Mouse (Mus musculus): Measurements from ENCODE around the gene Kcnv2. TPM values are rescaled to one million over a fixed set of nuclear protein-coding genes. Genes with fewer than 3 reads are reported as not detected.

Gene Kcnv2
- not detected for polyA plus RNA-seq (2021)

GRCm38 (mm10) chr19:27322281-27322680, at the start of gene Kcnv2:
Kcnv2 (plus strand) TSS chr19:27322588.
- in situ Hi-C loops (cut with MboI; ENCODE audit: low pct_unique_long_range_greater_than_20kb) = no loop called here
- ChIA-PET POLR2A (interaction anchor here (0.7 kb wide), 1 partner anchor 33 kb away, joined by 3 read pairs; no protein-coding TSS in a partner anchor), CTCF (no interaction called here)
- no peak for TF ChIP-seq CTCF (IDR thresholded peaks at IDR 0.05)
- ATAC-seq (no peak), DNase-seq (ENCODE audit: low read depth, low spot score) (no peak)
- H3K27me3 ChIP-seq = peaks cover 7% of the 10 kb centered on the region

GRCm38 (mm10) chr19:27273385-27273784, 49.0 kb upstream of the Kcnv2 start:
- H3K27me3 ChIP-seq = no peaks in the 10 kb centered on the region
- TF ChIP-seq CTCF (IDR thresholded peaks at IDR 0.05) = no peak
- ATAC-seq (no peak), DNase-seq (ENCODE audit: low read depth, low spot score) (no peak)
- in situ Hi-C loops (cut with MboI; ENCODE audit: low pct_unique_long_range_greater_than_20kb) = no loop called here
- ChIA-PET POLR2A (no interaction called here), CTCF (no interaction called here)

DNA sequence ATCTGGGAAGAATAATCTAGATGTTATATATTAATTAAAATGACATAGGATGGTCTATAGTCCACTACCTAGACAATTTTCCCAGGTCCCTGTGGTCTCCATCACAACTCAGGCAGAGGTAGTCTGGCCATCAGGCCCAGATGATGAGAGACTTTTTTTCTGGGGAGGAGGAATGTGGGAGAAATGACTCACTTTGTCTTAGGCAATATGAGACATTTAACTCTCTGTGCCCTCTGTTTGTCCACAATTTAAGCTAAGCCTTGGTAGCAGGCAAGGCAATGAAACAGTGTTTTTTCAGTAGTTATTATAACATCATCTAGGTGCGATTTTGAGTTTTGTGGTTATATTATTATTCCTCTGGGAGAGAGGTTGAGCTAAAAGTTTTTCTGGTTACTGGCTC, 48.0 kb upstream of the Kcnv2 start:
- ATAC-seq = no peak
- no peak for TF ChIP-seq CTCF (IDR thresholded peaks at IDR 0.05)
- POLR2A ChIA-PET = interaction anchor here (0.5 kb wide), 1 partner anchor 96 kb away, joined by 8 read pairs; no protein-coding TSS in a partner anchor
- no peaks in the 10 kb centered on the region for H3K27me3 ChIP-seq
- in situ Hi-C loops (cut with MboI; ENCODE audit: low pct_unique_long_range_greater_than_20kb) = no loop called here
- CTCF ChIA-PET = no interaction called here
- no peak for DNase-seq (ENCODE audit: low read depth, low spot score)

DNA sequence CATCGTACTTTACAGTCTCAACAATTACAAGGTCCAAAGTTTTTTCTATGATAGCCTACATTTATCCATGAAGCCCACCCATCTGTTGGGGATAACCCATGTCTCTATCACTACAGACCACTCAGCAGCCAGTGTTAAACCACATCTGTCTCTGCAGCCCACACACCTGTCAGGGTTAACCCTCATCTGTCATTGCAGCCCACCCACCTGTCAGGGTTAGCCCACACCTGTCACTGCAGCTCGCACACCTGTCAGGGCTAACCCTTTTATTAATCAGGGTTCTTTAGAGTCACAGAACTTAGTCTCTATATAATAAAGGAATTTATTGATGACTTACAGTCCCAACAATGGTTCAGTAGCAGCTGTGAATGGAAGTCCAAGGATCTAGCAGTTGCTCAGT, 43.2 kb upstream of the Kcnv2 start:
- ATAC-seq (no peak), DNase-seq (ENCODE audit: low read depth, low spot score) (no peak)
- no peak for TF ChIP-seq CTCF (IDR thresholded peaks at IDR 0.05)
- POLR2A ChIA-PET = interaction anchor here (0.6 kb wide), 1 partner anchor 21 kb away, joined by 3 read pairs; no protein-coding TSS in a partner anchor
- CTCF ChIA-PET = no interaction called here
- no peaks in the 10 kb centered on the region for H3K27me3 ChIP-seq
- in situ Hi-C loops (cut with MboI; ENCODE audit: low pct_unique_long_range_greater_than_20kb) = no loop called here

GRCm38 (mm10) chr19:27310039-27310438, 12.3 kb upstream of the Kcnv2 start:
- no peak for TF ChIP-seq CTCF (IDR thresholded peaks at IDR 0.05)
- H3K27me3 ChIP-seq = peaks cover 3% of the 10 kb centered on the region
- POLR2A ChIA-PET = no interaction called here
- ATAC-seq = no peak
- CTCF ChIA-PET = interaction anchor here (1.3 to 1.4 kb wide), 2 partner anchors 22 to 57 kb away, joined by 3 to 5 read pairs; no protein-coding TSS in a partner anchor
- DNase-seq (ENCODE audit: low read depth, low spot score) = no peak
- in situ Hi-C loops (cut with MboI; ENCODE audit: low pct_unique_long_range_greater_than_20kb) = no loop called here

GRCm38 (mm10) chr19:27311311-27311710, 11.1 kb upstream of the Kcnv2 start:
- TF ChIP-seq CTCF (IDR thresholded peaks at IDR 0.05) = no peak
- CTCF ChIA-PET = interaction anchor here (1.4 kb wide), 1 partner anchor 20 kb away, joined by 5 read pairs; no protein-coding TSS in a partner anchor
- POLR2A ChIA-PET = no interaction called here
- ATAC-seq = no peak
- peaks cover 3% of the 10 kb centered on the region for H3K27me3 ChIP-seq
- in situ Hi-C loops (cut with MboI; ENCODE audit: low pct_unique_long_range_greater_than_20kb) = no loop called here
- no peak for DNase-seq (ENCODE audit: low read depth, low spot score)

DNA sequence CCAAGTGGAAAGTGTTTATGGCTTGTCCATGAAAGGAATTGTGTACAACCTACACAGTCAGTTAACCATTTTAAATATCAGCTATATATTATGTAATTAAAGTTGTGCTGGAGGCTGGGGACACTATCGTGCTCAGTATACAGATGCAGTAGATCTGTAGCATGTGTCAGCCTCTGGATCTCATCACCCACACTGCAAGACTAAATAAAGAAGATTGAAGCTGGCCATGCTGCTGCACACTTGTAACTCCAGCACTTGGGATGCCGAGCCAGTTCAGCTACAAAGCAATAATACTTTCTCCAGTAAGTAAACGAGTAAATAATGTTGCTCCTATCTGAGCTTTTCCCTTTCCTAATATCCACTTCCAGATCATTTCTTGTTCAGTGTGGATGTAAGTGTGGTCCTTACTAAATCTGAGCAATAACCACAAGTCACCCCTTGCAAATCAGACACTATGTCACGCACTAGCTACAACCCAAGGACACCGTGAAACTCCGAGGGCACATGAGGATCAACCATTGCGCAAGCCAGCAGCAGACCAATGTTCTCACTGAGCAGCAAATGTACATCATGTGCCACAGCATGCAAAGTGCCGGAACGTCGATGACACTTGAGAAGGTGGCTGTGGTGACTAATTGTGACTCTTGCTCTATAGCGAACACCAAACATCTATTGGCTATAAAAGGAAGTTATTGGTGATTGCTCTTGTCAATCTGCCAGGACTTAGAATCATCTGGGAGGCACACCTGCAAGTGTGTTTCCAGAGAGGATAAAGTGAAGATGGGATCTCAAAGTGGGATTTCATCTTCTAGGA, 9.9 kb upstream of the Kcnv2 start:
- POLR2A ChIA-PET = no interaction called here
- CTCF ChIA-PET = no interaction called here
- ATAC-seq (no peak), DNase-seq (ENCODE audit: low read depth, low spot score) (no peak)
- in situ Hi-C loops (cut with MboI; ENCODE audit: low pct_unique_long_range_greater_than_20kb) = no loop called here
- H3K27me3 ChIP-seq = peaks cover 3% of the 10 kb centered on the region
- TF ChIP-seq CTCF (IDR thresholded peaks at IDR 0.05) = no peak

DNA sequence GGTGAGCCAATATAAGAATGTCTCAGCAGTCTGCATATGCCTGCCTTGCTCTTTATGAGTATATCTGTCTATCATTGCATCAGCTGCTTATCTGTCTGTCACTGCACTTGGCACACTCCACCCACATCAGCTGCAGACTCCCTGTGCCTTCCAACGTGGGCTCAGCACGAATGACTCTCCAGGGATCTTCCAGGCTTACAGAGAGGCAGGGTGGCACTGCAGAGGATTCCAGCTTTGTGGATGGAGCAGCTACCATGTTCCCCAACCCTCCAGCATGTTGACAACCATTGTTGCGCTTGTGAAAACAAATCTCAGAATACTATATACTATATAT, 9.3 kb upstream of the Kcnv2 start:
- ChIA-PET CTCF (no interaction called here), POLR2A (no interaction called here)
- no peak for DNase-seq (ENCODE audit: low read depth, low spot score)
- H3K27me3 ChIP-seq = peaks cover 3% of the 10 kb centered on the region
- no peak for TF ChIP-seq CTCF (IDR thresholded peaks at IDR 0.05)
- in situ Hi-C loops (cut with MboI; ENCODE audit: low pct_unique_long_range_greater_than_20kb) = no loop called here
- ATAC-seq = no peak

DNA sequence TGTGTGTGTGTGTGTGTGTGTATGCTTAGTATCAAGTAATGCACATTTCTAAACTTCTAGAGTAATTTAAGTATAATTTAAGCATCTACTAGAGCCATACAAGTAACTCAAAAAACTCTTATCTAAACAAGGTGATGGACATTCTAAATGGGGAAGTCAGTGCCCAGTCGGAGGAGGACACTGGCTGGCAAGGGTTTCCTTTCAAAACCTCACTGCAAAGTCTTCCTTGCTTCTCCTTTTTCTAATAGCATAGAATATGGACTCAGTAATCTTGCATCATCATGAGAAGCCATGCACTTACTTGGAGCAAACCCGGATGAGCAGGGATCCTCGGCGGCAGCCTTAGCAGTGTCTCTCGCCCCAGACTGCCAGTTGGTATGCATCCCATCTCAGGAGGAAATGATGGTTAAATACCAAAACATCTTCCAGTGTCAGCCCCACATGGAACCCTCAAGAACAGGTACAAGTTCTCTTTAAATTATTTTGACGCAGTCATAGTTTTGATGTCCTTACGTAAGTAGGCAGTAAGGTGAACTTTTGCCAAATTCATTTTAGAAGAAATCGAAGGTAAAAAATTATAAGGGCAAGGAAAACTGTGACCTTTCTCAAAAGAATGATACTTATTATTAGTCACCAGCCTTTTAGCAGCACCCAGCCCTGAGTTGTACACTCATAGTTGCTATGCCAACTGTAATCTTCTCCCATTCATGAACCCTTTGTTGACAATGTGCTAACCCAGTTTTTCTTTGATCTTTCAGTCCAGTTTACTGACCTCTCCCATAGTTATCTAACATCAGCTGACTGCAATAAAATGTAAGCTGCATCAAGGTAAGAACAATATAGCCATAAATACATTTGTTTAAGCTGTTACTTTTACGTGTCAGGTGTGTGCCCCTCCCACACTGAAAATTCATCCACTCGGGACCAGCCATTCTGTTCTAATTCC, 5.8 kb upstream of the Kcnv2 start:
- ChIA-PET POLR2A (interaction anchor here (0.8 kb wide), 1 partner anchor 378 kb away, joined by 3 read pairs; no protein-coding TSS in a partner anchor), CTCF (no interaction called here)
- DNase-seq (ENCODE audit: low read depth, low spot score) (no peak), ATAC-seq (no peak)
- peaks cover 10% of the 10 kb centered on the region for H3K27me3 ChIP-seq
- in situ Hi-C loops (cut with MboI; ENCODE audit: low pct_unique_long_range_greater_than_20kb) = no loop called here
- TF ChIP-seq CTCF (IDR thresholded peaks at IDR 0.05) = no peak

- TF ChIP-seq CTCF (IDR thresholded peaks at IDR 0.05) = no peak
- POLR2A ChIA-PET = interaction anchor here (0.8 kb wide), 1 partner anchor 379 kb away, joined by 3 read pairs; no protein-coding TSS in a partner anchor
- ATAC-seq (no peak), DNase-seq (ENCODE audit: low read depth, low spot score) (no peak)
- CTCF ChIA-PET = interaction anchor here (1.2 kb wide), 1 partner anchor 10 kb away, joined by 3 read pairs; no protein-coding TSS in a partner anchor
- H3K27me3 ChIP-seq = peaks cover 10% of the 10 kb centered on the region
- in situ Hi-C loops (cut with MboI; ENCODE audit: low pct_unique_long_range_greater_than_20kb) = no loop called here
These were observed 5.1 kb upstream of the Kcnv2 start for GRCm38 (mm10) chr19:27317337-27317736.
